Mouse (Mus musculus): Measurements from ENCODE around the gene Psmb3.

- TF ChIP-seq CTCF (conservative IDR thresholded peaks at IDR 0.05; ENCODE audit: low read length): no peak
- no peak for TF ChIP-seq NANOG (IDR thresholded peaks at IDR 0.05; ENCODE audit: borderline replicate concordance, low read length)
- TF ChIP-seq POU5F1 (IDR thresholded peaks at IDR 0.05; ENCODE audit: borderline replicate concordance, low read length): no peak
Observed at GRCm38 (mm10) chr11:97668160-97668559, 35.0 kb upstream of the Psmb3 start.
